Mouse (Mus musculus) heart, embryonic 15.5 days (tissue): Measurements from ENCODE around the gene Dcst1. TPM values are rescaled to one million over a fixed set of nuclear protein-coding genes. Genes with fewer than 3 reads are reported as not detected.

ENCODE experiments used
- ATAC-seq: fragments of 200-750 bp; cut with Nextera tagmentation; replicated peaks from 2 replicates; pipeline ENCODE4 v1.8.0; 2017; ENCODE audit warnings: low read depth, moderate TSS enrichment; ENCODE audit not compliant: insufficient number of reproducible peaks, insufficient read depth, low FRiP score
- H3K27ac ChIP-seq: fragments of 300-500 bp; sonication (generic); 2 replicates; pipeline ENCODE4 v1.5.1; 2015; ENCODE audit warnings: mild to moderate bottlenecking, inconsistent platforms
- H3K27me3 ChIP-seq: fragments of 300-500 bp; sonication (generic); 2 replicates; pipeline ENCODE4 v1.6.1; 2015; ENCODE audit warnings: inconsistent platforms
- H3K36me3 ChIP-seq: fragments of 300-500 bp; sonication (generic); 2 replicates; pipeline ENCODE4 v1.6.1; 2015; ENCODE audit warnings: mild to moderate bottlenecking, inconsistent platforms
- H3K4me1 ChIP-seq: fragments of 300-500 bp; sonication (generic); replicated peaks from 2 replicates; pipeline ENCODE4 v1.6.1; 2015; ENCODE audit warnings: inconsistent platforms
- H3K4me2 ChIP-seq: fragments of 300-500 bp; sonication (generic); 2 replicates; pipeline ENCODE4 v1.6.1; 2015; ENCODE audit warnings: inconsistent platforms, mild to moderate bottlenecking, moderate library complexity
- H3K4me3 ChIP-seq: fragments of 300-500 bp; sonication (generic); 2 replicates; pipeline ENCODE4 v1.5.1; 2015; ENCODE audit warnings: mild to moderate bottlenecking, inconsistent platforms
- H3K9ac ChIP-seq: fragments of 300-500 bp; sonication (generic); 2 replicates; pipeline ENCODE4 v1.6.1; 2015; ENCODE audit warnings: mild to moderate bottlenecking, inconsistent platforms
- H3K9me3 ChIP-seq: fragments of 300-500 bp; sonication (generic); replicated peaks from 2 replicates; pipeline ENCODE4 v1.6.1; 2016; ENCODE audit warnings: inconsistent platforms
- WGBS: fragments of 180-500 bp; shearing (Covaris S2); methylation state at CpG from one replicate; pipeline ENCODE4 v1.1.7; 2015; ENCODE audit warnings: mixed read lengths; 5-methylcytosine and 5-hydroxymethylcytosine counted together
- polyA plus RNA-seq: library from polyadenylated mRNA; unstranded; fragments of >200 nt; fragmentation: Nextera tagmentation; extraction: Ambion mirVana; gene quantifications from 2 replicates; pipeline ENCODE4 v1.2.1, GENCODE M21; 2015

The Dcst1 gene
- polyA plus RNA-seq, 1 experiment from 2014 or later = 0.06 TPM

DNA sequence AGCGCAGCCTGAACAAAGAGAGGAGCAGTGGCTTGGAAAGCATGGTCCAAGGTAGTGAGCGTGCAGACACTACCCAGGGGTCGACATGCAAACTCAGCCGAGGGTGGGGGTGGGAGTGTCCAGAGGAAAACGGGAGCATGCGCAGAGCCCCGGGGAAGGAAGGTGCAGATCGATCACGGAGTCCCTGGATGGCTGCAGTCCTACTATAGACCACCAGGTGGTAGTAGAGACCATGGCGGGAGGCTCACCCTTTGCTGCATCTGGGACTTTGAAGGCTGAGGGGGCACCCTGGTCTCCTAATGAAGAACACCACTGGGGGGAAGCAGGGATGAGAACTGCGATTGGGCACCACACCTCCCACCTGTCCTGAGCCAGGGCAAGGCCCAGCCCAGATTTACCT lies 24.6 kb downstream of the Dcst1 start:
- H3K4me1 ChIP-seq = peaks cover 33% of the 10 kb centered on the region
- no peak overlapping the region for H3K27ac ChIP-seq
- peak overlapping the region; percentile 55 for H3K4me2 ChIP-seq
- H3K9me3 ChIP-seq = no peaks in the 10 kb centered on the region
- no peaks in the 10 kb centered on the region for H3K27me3 ChIP-seq
- no peaks in the 10 kb centered on the region for H3K36me3 ChIP-seq
- H3K4me3 ChIP-seq = peak overlapping the region; percentile 22
- H3K9ac ChIP-seq = no peak overlapping the region; the same call in 1 of the 2 replicates
- ATAC-seq = no peak
- WGBS = 4% methylated on average over 11 of the region's 11 CpGs

DNA sequence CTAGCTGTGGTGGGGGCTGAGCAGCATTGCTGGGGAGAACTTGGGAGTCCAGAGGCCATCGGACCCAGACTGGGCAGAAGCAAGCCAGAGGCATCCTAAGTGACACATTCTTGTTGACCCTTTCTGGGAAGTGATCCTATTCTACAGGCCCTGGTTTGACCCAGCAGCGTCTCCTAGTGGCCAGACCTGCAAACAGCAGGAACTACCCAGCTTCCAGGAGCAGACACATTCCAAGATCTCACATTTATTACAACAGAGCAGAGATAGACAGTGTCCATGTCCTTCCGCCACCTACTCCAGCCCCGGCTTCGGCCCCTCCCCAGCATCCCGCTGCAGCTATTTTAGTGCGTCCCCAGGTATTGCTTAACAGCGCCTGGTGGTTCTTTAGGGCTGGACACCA lies 25.6 kb downstream of the Dcst1 start:
- Histone ChIP-seq H3K36me3 (no peaks in the 10 kb centered on the region), H3K27me3 (no peaks in the 10 kb centered on the region), H3K9ac (no peak overlapping the region), H3K4me3 (no peak overlapping the region), H3K4me2 (no peak overlapping the region), H3K9me3 (no peaks in the 10 kb centered on the region), H3K4me1 (peaks cover 33% of the 10 kb centered on the region), H3K27ac (no peak overlapping the region)
- no peak for ATAC-seq
- WGBS = 26% methylated on average over 8 of the region's 8 CpGs

DNA sequence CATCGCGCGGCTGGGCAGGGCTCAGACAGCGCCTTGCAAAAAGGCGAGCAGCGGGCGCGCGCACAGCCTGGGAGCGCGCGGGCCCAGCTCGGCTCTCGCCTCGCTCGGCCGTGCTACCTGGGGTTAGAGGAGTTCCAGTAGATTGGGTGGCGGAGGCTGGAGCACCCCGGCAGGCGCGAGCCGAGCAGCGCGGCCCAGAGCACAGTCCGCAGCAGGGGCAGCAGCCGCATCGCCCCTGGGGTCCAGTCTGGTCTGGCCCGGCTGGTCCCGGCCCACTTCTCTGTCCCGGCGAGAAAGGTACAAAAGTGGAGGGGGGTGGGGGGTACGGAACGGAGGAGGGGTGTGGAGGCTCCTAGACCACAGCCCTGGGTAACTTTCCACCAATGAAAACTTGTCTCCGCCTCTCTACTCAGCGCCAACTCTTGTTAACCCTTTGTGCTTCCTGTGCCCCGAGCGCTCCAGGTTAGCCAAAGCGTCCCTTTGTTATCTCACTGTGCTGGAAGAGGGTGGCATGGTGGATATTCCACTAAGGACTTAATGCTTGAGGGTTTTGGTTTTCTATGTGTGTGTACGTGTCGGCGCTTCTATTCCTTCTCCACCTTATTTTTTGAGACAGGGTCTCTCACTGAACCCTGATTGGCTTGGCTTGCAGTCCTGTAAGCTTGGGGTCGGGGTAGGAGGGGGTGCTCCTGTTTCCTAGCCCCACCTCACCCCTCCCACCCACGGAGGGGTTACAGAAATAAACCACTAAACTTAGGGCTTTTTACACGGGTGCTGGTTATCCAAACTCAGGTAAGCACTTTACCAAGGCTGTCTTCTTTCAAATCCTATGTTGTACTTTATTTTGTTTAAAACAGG lies 27.1 kb downstream of the Dcst1 start, which contains the start of gene Efna4:
Gene Efna4 (minus strand): TSS at position 308 of the 858 bp plus-strand sequence.
- Histone ChIP-seq H3K4me3 (peak within 1 kb of the TSS; percentile 65), H3K9me3 (no peaks in the 10 kb centered on the region), H3K4me1 (peaks cover 33% of the 10 kb centered on the region), H3K9ac (peak within 1 kb of the TSS; percentile 76), H3K36me3 (no peaks in the 10 kb centered on the region), H3K27ac (peak within 1 kb of the TSS; percentile 73), H3K4me2 (peak within 1 kb of the TSS; percentile 85), H3K27me3 (no peaks in the 10 kb centered on the region)
- 1% methylated on average over 44 of the region's 44 CpGs for WGBS
- peak; percentile 78 for ATAC-seq

DNA sequence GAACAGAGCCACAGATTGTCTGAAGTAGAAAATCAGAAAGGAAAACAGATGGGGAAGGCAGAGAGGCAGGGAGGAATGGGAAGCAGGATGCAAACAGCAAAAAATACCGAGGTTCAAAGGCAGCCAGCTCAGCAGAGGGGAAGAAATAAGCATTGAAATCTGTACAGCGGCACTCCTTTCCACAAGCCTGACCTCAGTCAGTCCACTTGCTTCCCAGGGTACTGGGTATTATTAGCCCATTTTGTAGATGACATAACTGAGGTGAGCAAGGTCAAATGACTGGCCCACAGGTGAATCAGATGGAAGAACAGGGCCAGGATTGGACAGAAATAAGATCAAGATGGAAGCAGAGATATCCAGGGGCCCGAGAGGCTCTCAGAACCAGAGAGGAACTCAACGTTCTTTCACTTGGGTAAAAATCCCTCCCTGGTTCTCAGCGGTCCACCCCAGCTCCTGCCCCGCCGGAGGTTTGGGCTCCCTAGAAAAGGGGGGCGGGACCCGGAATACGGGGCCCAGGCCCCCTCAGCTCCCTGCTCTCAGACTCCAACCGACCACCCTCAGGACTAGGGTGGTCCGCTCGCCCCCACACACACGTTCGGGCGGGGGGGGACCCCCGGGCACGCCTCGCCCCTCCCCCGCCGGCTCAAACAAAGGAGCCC lies 27.9 kb downstream of the Dcst1 start:
- H3K9ac ChIP-seq = peak overlapping the region; percentile 76
- H3K36me3 ChIP-seq = no peaks in the 10 kb centered on the region
- peak overlapping the region; percentile 65 for H3K4me3 ChIP-seq
- no peaks in the 10 kb centered on the region for H3K9me3 ChIP-seq
- H3K4me2 ChIP-seq = peak overlapping the region; percentile 85
- H3K27me3 ChIP-seq = no peaks in the 10 kb centered on the region
- ATAC-seq = no peak; the same call in 1 of the 2 replicates
- peaks cover 33% of the 10 kb centered on the region for H3K4me1 ChIP-seq
- peak overlapping the region; percentile 73 for H3K27ac ChIP-seq
- WGBS = 1% methylated on average over 21 of the region's 21 CpGs

DNA sequence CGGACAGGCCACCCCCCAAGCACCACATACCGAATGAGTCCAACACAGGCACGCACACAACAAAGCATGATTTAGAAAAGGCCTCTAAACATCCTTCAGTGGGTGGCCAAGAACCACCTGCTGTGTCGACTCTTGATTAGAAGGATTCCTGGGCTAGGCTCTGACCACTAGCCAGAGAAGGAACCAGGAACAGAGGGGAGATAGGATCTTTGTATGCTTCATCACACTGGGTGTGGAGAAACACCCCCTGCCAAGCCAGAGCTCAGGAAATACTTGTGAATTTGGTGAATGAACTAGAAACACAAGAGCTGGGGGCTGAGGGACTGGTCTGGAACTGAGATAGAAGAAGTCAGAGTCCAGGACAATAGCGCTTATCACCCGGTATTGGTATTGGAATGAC lies 28.5 kb downstream of the Dcst1 start:
- Histone ChIP-seq H3K9me3 (no peaks in the 10 kb centered on the region), H3K36me3 (no peaks in the 10 kb centered on the region), H3K4me3 (peak overlapping the region; percentile 65), H3K4me1 (peaks cover 33% of the 10 kb centered on the region), H3K27ac (peak overlapping the region; percentile 21; the same call in 1 of the 2 replicates), H3K9ac (peak overlapping the region; percentile 76; the same call in 1 of the 2 replicates), H3K27me3 (no peaks in the 10 kb centered on the region), H3K4me2 (peak overlapping the region; percentile 85)
- ATAC-seq = no peak
- 25% methylated on average over 6 of the region's 6 CpGs for WGBS

DNA sequence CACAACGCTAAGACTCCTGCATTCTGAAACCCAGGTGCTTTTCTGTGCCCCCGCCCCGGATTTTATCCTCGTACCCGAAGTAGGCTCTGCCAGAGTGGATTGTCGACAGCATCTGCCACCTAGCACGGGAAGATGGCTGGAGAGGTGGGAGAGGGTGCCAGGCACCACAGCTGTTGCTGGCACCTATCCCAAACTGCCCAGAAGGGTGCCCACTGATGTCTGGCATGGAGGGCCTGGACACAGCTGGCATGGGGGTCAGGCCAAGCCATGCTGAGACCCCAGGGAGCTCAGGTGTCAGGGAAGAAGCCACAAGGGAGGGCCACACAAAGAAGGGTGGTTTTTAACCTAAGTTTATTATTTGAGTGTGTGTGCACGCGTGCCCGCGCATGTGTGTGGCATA lies 32.0 kb downstream of the Dcst1 start:
- WGBS = 73% methylated on average over 11 of the region's 11 CpGs
- H3K9ac ChIP-seq = no peak overlapping the region
- no peak overlapping the region for H3K4me2 ChIP-seq
- H3K4me1 ChIP-seq = peaks cover 21% of the 10 kb centered on the region
- no peak for ATAC-seq
- H3K27ac ChIP-seq = no peak overlapping the region
- no peaks in the 10 kb centered on the region for H3K9me3 ChIP-seq
- H3K27me3 ChIP-seq = peaks cover 12% of the 10 kb centered on the region
- H3K36me3 ChIP-seq = no peaks in the 10 kb centered on the region
- no peak overlapping the region for H3K4me3 ChIP-seq

DNA sequence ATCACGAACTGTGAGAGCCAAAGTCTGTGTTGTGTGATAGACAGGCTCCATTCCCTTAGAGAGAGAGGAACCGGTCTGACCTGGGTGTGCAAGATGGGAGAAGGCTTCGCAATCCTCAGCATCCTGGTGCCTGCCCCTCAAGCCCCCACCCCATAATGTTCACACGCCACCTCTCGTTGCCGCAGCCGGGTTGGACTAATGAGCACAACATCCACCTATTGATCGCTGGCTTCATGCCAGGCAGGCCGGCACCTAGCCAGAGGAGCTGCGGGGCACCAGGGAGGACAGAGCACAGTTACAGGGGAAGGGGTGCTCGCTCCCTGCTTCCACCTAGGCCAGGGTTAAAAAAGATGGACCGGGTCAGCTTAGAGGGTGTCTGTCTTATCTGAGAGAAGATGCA lies 32.6 kb downstream of the Dcst1 start:
- Histone ChIP-seq H3K27me3 (peaks cover 16% of the 10 kb centered on the region), H3K27ac (no peak overlapping the region), H3K4me2 (no peak overlapping the region), H3K9ac (no peak overlapping the region), H3K4me1 (peaks cover 20% of the 10 kb centered on the region), H3K9me3 (no peaks in the 10 kb centered on the region), H3K4me3 (no peak overlapping the region), H3K36me3 (no peaks in the 10 kb centered on the region)
- WGBS = 61% methylated on average over 12 of the region's 12 CpGs
- no peak; the same call in 1 of the 2 replicates for ATAC-seq

DNA sequence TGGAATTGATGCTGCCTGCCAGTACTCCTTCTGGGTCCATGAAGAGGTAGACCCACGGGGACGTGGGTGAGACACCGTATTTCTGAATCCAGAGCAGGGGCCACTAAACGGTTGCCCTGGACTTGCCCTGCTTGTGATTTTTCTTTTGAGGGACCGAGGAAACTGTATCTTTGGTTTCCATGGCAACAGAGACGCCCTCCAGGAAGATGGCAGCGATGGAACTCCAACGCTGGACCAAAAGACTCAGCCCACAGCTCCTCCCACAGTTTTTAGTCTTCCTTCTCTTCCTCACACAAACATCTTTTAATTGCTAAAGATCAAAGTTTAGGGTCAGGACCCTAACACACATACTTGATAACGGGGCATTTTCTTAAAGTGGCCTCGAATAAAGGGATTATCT lies 33.0 kb downstream of the Dcst1 start:
- no peak overlapping the region for H3K27ac ChIP-seq
- H3K36me3 ChIP-seq = no peaks in the 10 kb centered on the region
- H3K27me3 ChIP-seq = peaks cover 19% of the 10 kb centered on the region
- H3K9me3 ChIP-seq = no peaks in the 10 kb centered on the region
- no peak for ATAC-seq
- WGBS = 62% methylated on average over 10 of the region's 10 CpGs
- no peak overlapping the region for H3K4me3 ChIP-seq
- peaks cover 15% of the 10 kb centered on the region for H3K4me1 ChIP-seq
- no peak overlapping the region for H3K9ac ChIP-seq
- no peak overlapping the region for H3K4me2 ChIP-seq

DNA sequence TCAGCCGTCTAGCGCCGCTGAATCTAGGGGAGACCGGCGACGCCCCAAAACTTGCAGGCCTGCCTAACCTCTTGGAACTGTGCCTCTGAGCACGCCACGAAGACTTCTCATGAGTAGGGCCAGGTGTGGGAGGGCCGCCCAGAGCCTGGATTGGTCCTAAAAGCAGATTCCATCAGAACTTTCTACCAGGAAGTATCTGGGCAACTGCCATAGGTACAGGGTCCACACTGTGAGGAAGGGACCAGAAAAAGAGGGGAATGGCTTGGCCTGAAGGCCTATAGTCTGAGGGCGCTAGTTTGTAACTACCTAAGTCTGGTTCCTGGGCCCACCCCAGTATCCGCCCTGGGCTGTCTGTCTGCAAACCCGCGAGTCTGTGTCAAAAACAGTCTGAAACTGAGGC lies 33.5 kb downstream of the Dcst1 start:
- Histone ChIP-seq H3K4me3 (no peak overlapping the region), H3K9ac (no peak overlapping the region), H3K4me2 (no peak overlapping the region), H3K9me3 (no peaks in the 10 kb centered on the region), H3K4me1 (peaks cover 11% of the 10 kb centered on the region), H3K36me3 (no peaks in the 10 kb centered on the region), H3K27me3 (peaks cover 19% of the 10 kb centered on the region), H3K27ac (no peak overlapping the region)
- no peak for ATAC-seq
- 69% methylated on average over 13 of the region's 13 CpGs for WGBS

DNA sequence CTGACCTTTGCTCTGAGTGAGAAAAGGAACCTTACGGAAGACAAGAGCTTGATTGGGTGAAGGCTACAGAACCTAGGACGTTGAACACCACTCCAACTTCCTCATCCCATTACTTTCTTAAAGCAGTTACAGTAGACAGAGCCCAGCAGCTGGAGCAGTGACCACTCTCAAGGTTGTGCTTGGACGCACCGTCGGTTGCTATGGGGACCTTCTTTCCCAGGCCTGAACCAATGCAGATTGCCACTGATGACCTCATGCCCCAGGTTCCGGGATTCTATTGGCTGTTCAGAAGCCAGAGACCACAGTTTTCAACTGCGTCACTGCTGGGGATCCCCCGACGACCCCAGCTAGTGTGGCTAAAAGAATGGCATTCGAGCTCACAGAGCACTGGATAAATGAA lies 34.1 kb downstream of the Dcst1 start:
- Histone ChIP-seq H3K4me2 (no peak overlapping the region), H3K27me3 (peaks cover 19% of the 10 kb centered on the region), H3K4me1 (peaks cover 6% of the 10 kb centered on the region; the same call in 1 of the 2 replicates), H3K9me3 (no peaks in the 10 kb centered on the region), H3K36me3 (no peaks in the 10 kb centered on the region), H3K27ac (no peak overlapping the region), H3K4me3 (no peak overlapping the region), H3K9ac (no peak overlapping the region)
- no peak for ATAC-seq
- 28% methylated on average over 10 of the region's 10 CpGs for WGBS

DNA sequence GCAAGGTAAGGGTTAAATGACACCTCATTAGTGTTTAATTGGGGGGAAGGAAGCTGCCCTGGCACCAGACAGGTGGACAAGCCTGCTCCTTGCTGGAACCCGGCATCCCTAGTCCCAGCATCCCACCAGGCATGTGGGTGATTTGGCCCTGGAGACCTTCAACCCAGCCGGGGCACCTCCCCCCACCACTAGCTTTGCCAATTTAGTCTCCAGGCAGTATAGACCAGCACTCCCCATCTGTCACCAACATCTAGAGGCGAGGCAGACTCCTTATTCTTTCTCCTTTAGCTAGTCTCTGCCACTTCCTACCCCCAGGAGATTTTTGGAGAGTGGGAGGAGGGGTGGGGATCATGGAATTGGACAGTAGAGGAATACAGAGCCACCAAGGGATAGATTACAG lies 34.7 kb downstream of the Dcst1 start:
- no peaks in the 10 kb centered on the region for H3K36me3 ChIP-seq
- no peak for ATAC-seq
- H3K4me2 ChIP-seq = no peak overlapping the region
- no peak overlapping the region for H3K4me3 ChIP-seq
- no peak overlapping the region for H3K9ac ChIP-seq
- peaks cover 19% of the 10 kb centered on the region for H3K27me3 ChIP-seq
- WGBS = 43% methylated on average over 3 of the region's 3 CpGs
- H3K9me3 ChIP-seq = no peaks in the 10 kb centered on the region
- no peak overlapping the region for H3K27ac ChIP-seq
- peaks cover 6% of the 10 kb centered on the region; the same call in 1 of the 2 replicates for H3K4me1 ChIP-seq
